Mouse (Mus musculus) c-Kit-positive CD71-positive TER-119-positive erythroid progenitor cells, embryonic 14.5 days (primary cell): ENCODE data around the gene Olfr467.
"Not testable (repeated sequence)": the region's sequence is repeated elsewhere in the genome, so short reads cannot be mapped to it uniquely, and the experiment has no call there.

Experiments used
- DNase-seq: peaks from one replicate; pipeline ENCODE4 v3.0.0-alpha.2; 2013; ENCODE audit warnings: low spot score

Gene Olfr467

GRCm38 (mm10) chr7:107811963-107812362 is at the start of gene Olfr467:
Gene Olfr467 (plus strand): TSS chr7:107812263.
- no peak for DNase-seq

GRCm38 (mm10) chr7:107770812-107771211 is 41.3 kb upstream of the Olfr467 start:
- no peak for DNase-seq

- DNase-seq, result no peak
Measured at GRCm38 (mm10) chr7:107778216-107778615, 33.8 kb upstream of the Olfr467 start.

DNA sequence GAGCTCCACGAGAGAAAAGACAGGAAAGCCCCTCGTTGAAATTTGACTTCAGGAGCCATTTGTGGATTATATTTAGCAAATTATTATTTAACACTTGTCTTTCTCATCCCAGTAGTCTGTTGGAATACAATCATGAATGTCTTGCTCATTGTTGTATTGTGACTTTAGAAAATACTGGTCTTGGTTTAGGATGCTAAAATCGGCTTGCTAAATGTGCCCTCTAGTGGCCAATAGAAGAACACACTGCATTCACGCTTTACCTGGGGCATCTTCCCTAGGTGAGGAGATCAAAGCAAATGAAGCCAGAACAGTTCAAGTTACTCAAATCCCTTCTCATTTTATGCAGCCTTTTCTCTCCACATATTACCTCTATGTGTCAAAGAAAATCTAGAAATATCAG is 32.5 kb upstream of the Olfr467 start:
- DNase-seq, result no peak

DNA sequence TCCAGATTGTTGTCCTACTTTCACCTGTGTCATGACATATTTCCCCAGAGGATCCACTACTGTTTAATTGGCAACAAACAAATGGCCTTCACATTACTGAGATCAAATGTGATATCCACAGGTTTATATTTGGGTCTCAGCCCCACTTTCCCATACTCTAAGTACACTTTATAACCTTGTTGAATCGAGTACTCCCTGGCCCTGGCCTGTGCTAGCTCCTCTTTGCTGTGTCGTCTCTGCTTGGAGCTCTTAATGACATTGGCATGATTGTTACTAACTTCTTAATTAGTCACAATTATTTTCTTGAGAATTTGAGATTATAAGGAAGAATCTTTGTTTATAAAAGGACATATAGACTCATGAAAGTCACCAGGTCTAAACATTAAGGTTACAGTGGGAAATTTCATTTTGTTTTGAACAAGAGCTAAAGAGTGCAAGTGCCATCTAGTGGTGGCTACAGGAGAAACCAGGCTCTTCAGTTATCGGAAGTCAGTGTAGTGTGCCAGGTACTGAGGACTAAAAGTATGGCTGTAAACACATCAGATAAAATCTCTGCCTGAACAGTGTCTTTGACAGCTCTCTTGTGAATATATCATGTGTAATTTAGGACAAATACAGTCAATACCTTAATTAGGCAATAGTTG is 24.0 kb upstream of the Olfr467 start:
- no peak for DNase-seq

- DNase-seq, result no peak
Measured at GRCm38 (mm10) chr7:107796500-107796899, 15.6 kb upstream of the Olfr467 start.

- no peak for DNase-seq
Measured at GRCm38 (mm10) chr7:107801108-107801507, 11.0 kb upstream of the Olfr467 start, which contains the start of gene Ovch2. Gene Ovch2 (minus strand): TSS chr7:107801208.

DNA sequence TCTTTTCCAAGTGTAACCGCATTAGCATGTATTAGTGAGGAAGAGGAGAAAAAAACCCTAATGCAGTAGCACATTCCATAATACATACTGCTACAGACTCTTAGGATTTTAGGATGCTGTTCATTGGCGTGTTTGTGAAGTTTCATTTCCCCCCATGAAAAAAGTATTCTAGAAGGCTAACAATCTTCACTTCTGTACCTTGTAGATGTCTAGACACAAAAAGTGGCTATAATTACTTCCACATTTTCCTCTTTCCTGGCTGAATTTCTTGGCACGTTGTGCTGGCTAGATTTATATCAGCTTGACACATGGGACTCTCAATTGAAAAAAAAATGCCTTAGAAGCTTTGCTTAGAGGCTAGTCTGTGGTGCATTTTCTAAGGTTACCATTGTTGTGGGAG is 9.9 kb upstream of the Olfr467 start:
- DNase-seq, result no peak

DNA sequence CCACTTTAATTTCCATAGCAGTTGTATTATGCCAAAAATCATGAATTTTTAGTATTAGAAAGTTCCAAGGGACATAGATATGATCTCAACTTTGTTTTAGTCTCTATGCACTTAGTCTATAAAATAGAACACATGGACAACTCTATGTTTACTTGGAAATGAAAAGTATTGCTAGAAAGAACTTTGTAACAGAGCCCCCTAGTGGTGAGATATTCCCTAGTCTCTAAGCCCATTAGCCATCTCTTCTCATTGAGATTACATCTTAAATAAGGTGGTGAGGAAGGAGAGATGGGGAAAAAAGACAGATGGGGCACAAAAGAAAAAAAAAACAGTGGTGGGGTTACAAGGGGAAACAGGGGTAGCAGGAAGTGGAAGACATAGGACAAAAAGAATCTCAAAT is 7.4 kb downstream of the Olfr467 start:
- no peak for DNase-seq

DNA sequence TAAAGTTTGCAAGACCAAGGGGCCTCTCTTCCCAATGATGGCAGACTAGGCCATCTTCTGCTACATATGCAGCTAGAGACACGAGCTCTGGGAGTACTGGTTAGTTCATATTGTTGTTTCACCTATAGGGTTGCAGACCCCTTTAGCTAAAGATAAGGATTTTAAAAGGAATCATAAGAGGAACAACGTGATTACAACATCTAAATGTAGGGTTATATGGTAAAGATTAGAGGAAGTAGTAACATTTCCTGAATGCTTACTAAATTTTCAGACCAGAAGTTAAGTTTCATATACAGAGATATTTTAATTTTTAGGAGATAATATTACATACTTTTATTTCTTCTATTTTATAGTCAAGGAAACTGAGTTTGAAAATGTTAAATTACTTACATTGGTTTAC is 11.8 kb downstream of the Olfr467 start:
- DNase-seq, result not testable (repeated sequence)

GRCm38 (mm10) chr7:107825441-107825840 is 13.4 kb downstream of the Olfr467 start, which contains the start of gene Olfr469:
Gene Olfr469 (minus strand): TSS chr7:107825541.
- DNase-seq, result not testable (repeated sequence)

GRCm38 (mm10) chr7:107841719-107842118 is 29.7 kb downstream of the Olfr467 start:
- no peak for DNase-seq

DNA sequence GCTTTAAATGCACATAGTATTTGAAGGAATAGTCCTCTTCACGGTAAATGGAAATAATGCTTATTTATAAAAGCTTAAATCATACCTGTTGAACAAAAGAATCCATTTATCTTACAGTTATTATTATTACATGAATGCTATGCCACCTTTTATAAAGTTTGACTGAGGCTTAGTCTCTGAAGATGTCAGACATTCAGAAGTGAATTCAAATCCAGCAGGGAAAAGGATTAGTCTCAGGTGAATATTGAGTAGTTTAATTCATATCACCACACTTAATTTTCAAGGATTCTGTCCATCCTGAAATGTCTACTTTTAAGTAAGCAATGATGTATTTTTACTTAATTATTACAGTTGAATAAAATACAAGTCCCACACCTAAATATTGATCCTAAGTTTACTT is 35.3 kb downstream of the Olfr467 start, which contains the start of gene Olfr470:
Gene Olfr470, minus strand, starts transcription at position 101 of the 400 bp plus-strand sequence.
- not testable (repeated sequence) for DNase-seq
